Mouse (Mus musculus) liver, adult 2 months (tissue): ENCODE data around the gene Tob1.
A peak's percentile ranks its signal among the peaks of the same experiment; 100 is the strongest.

ENCODE experiments used
- CTCF ChIP-seq: fragments of 200-500 bp; IDR thresholded peaks from 2 replicates; pipeline ENCODE4 v1.5.1; 2011; ENCODE audit warnings: low read depth, low read length, control low read depth
- POLR2A ChIP-seq: fragments of 200-500 bp; IDR thresholded peaks from 2 replicates; pipeline ENCODE4 v1.6.1; 2011; ENCODE audit warnings: low read length, control low read depth; ENCODE audit not compliant: insufficient read depth; ENCODE audit errors: extremely low read depth

DNA sequence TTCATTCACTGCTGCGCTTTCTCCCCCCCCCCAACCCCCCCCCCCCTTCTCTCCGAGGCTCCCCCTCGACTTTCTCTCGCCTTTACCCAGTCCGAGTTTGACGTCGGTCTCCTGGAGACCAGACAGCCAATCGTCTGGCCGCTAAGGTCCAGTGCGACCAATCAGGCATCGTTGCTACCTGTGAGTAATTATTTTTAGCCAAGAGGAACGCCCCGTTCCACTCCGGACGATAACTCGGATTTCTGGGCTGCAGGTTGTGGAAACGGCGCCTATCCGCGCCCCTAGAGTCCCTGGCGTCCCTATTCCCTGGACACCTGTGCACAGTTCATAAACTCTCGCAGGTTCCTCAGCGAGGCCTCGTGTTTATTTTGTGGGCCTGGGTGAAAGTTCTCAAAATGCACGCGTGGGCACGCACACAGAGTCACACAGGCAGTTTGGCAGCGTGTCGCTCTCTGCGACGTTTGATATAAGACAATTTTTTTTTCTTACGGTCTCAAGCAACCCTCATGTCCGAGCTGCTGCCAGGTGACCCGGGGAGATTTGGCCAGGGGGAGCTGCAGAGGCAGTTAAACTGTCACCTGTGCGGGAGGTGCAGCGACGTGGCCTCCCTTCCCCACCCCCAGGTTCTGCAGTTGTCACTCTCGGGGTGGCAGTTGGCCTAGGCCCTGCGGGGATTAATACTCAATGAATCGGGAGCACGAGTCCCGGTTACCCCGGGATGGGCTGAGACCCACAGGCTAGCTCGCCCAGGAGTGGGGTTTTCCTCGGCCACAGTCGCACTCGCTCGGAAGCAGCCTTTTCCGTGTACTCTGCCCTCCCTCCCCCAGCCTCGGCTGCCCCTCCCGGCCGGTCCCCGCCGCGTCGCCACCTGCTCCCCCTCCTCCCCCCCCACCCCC lies 815 bp upstream of the Tob1 start:
- TF ChIP-seq POLR2A = peak; percentile 86
- no peak for TF ChIP-seq CTCF
